Mouse (Mus musculus) lung, embryonic 16.5 days (tissue): ENCODE measurements around the gene Slc2a12. TPM values are rescaled to one million over a fixed set of nuclear protein-coding genes. Genes with fewer than 3 reads are reported as not detected.

Source experiments
- ATAC-seq: fragments of 200-750 bp; cut with Nextera tagmentation; 2 replicates; pipeline ENCODE4 v1.8.0; 2017; ENCODE audit warnings: low read depth, mild to moderate bottlenecking, moderate library complexity
- H3K27ac ChIP-seq: fragments of 300-500 bp; sonication (generic); 2 replicates; pipeline ENCODE4 v1.5.1; 2014; ENCODE audit warnings: mild to moderate bottlenecking, control low read depth, low read length
- H3K27me3 ChIP-seq: fragments of 300-500 bp; sonication (generic); 2 replicates; pipeline ENCODE4 v1.6.1; 2014; ENCODE audit warnings: low read depth, low read length, mixed read lengths; ENCODE audit not compliant: control insufficient read depth, insufficient read depth
- H3K36me3 ChIP-seq: fragments of 300-500 bp; sonication (generic); 2 replicates; pipeline ENCODE4 v1.6.1; 2014; ENCODE audit warnings: low read length; ENCODE audit not compliant: control insufficient read depth, insufficient read depth
- H3K4me1 ChIP-seq: fragments of 300-500 bp; sonication (generic); replicated peaks from 2 replicates; pipeline ENCODE4 v1.6.1; 2014; ENCODE audit warnings: low read length, mixed read lengths; ENCODE audit not compliant: control insufficient read depth, insufficient read depth
- H3K4me2 ChIP-seq: fragments of 300-500 bp; sonication (generic); 2 replicates; pipeline ENCODE4 v1.6.1; 2014; ENCODE audit warnings: low read depth, low read length, control low read depth
- H3K4me3 ChIP-seq: fragments of 300-500 bp; sonication (generic); 2 replicates; pipeline ENCODE4 v1.5.1; 2014; ENCODE audit warnings: mild to moderate bottlenecking, low read length, control low read depth
- H3K9ac ChIP-seq: fragments of 300-500 bp; sonication (generic); 2 replicates; pipeline ENCODE4 v1.6.1; 2014; ENCODE audit warnings: low read length, control low read depth
- H3K9me3 ChIP-seq: fragments of 300-500 bp; sonication (generic); 2 replicates; pipeline ENCODE4 v1.6.1; 2016; ENCODE audit warnings: low read length; ENCODE audit not compliant: control insufficient read depth
- WGBS: fragments of 180-500 bp; shearing (Covaris S2); extraction: QIAGEN DNeasy Blood & Tissue Kit; methylation state at CpG from one replicate; pipeline ENCODE4 v1.1.7; 2014; 5-methylcytosine and 5-hydroxymethylcytosine counted together
- microRNA-seq: library from miRNA; unstranded; fragments of <30 nt; microRNA quantifications from one replicate; pipeline ENCODE4, GENCODE M21; 2016
- polyA plus RNA-seq: library from polyadenylated mRNA; unstranded; fragments of >200 nt; fragmentation: Nextera tagmentation; extraction: Ambion mirVana; gene quantifications from 2 replicates; pipeline ENCODE4 v1.2.1, GENCODE M21; 2015

Slc2a12 gene
- polyA plus RNA-seq, 1 experiment from 2014 or later, result 1.5 TPM

DNA sequence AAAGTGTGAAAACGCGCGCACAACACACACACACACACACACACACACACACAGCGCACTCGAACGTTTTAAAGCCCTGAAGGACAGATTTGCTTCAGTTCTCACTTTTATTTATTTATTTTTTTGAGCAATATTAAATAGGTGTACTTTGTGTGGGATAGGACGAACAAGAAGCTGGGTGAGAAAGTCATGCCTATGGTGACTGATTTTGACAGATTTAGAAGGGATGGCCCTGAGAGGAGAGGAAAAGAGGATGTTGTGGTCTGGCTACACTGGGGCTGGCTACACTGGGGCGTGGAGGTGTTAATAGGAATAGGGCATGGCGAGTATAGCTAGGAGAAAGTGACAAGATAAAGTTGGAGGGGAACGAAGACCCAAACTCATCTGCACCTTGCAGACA is 87.4 kb downstream of the Slc2a12 start:
- 40% methylated on average over 10 of the region's 10 CpGs for WGBS
- H3K4me1 ChIP-seq, result peaks cover 13% of the 10 kb centered on the region
- no peaks in the 10 kb centered on the region for H3K27me3 ChIP-seq
- H3K4me3 ChIP-seq, result peak overlapping the region; percentile 98
- no peaks in the 10 kb centered on the region for H3K36me3 ChIP-seq
- no peak for ATAC-seq
- H3K4me2 ChIP-seq, result peak overlapping the region; percentile 97
- H3K9ac ChIP-seq, result peak overlapping the region; percentile 99
- peak overlapping the region; percentile 92; the same call in 1 of the 2 replicates for H3K27ac ChIP-seq
- H3K9me3 ChIP-seq, result no peaks in the 10 kb centered on the region

- no peaks in the 10 kb centered on the region for H3K9me3 ChIP-seq
- H3K27ac ChIP-seq, result no peak overlapping the region
- ATAC-seq, result no peak
- no peaks in the 10 kb centered on the region for H3K27me3 ChIP-seq
- no peaks in the 10 kb centered on the region; the same call in 1 of the 2 replicates for H3K4me1 ChIP-seq
- no peak overlapping the region for H3K4me2 ChIP-seq
- 42% methylated on average over 7 of the region's 7 CpGs for WGBS
- H3K9ac ChIP-seq, result no peak overlapping the region
- no peak overlapping the region for H3K4me3 ChIP-seq
- no peaks in the 10 kb centered on the region for H3K36me3 ChIP-seq
Measured at GRCm38 (mm10) chr10:22745922-22746321, 101.1 kb downstream of the Slc2a12 start.

DNA sequence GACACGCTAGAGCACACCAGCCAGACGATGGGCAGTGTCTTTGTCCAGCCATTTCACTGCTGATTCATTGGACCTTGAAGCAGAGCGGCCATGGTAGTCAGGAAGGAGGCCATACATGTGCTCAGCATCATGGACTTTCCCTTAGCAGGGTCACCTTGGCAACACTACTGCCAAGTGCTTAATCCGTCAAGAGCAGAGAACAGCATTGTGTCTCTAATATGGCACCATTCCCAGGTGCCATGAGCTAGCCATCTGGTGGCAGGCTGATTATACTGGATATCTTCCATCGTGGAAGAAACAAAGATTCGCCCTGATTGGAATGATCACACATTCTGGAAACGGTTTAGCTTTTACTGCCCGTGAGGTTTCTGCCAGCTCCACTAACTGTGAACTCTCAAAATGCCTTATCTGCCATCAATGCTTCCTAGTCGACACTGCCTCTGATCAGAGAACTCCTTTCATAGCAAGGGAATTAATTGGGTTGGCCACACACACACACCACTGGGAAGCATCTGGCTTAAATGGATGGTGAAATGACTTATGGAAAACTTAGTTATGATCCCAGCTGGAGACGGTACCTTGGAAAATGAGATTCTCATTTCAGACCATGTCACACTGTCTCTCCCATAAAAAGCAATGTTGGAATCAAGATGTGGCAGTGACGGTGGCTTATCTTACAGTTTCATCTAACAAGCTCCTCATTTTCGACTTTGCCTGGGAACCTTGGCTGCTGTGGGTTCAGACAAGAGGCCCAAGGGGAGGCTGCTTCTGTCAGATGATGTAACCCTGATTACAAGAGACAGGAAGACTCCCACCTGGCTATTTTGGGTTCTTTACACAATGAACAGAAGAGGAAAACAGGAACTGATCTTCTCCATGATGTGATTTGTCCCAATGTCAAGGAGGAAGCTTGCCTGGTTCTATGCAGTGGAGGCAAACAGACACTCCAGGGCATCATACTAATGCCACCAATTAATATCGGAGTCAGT is 101.8 kb downstream of the Slc2a12 start:
- Histone ChIP-seq H3K27me3 (no peaks in the 10 kb centered on the region), H3K9ac (no peak overlapping the region), H3K27ac (no peak overlapping the region), H3K4me2 (no peak overlapping the region), H3K4me3 (no peak overlapping the region), H3K36me3 (no peaks in the 10 kb centered on the region), H3K4me1 (no peaks in the 10 kb centered on the region; the same call in 1 of the 2 replicates), H3K9me3 (no peaks in the 10 kb centered on the region)
- WGBS, result 54% methylated on average over 13 of the region's 13 CpGs
- ATAC-seq, result no peak

- no peak overlapping the region for H3K4me2 ChIP-seq
- no peak for ATAC-seq
- no peak overlapping the region for H3K27ac ChIP-seq
Measured at GRCm38 (mm10) chr10:22751175-22751682, 106.4 kb downstream of the Slc2a12 start.

More at GRCm38 (mm10) chr10:22751175-22751682, 106.4 kb downstream of the Slc2a12 start:
- Histone ChIP-seq H3K4me3 (no peak overlapping the region), H3K9me3 (no peaks in the 10 kb centered on the region), H3K9ac (no peak overlapping the region), H3K4me1 (no peaks in the 10 kb centered on the region; the same call in 1 of the 2 replicates), H3K27me3 (no peaks in the 10 kb centered on the region), H3K36me3 (no peaks in the 10 kb centered on the region)
- WGBS, result 50% methylated on average over 5 of the region's 5 CpGs

Small RNA genes within 50 kb of the gene (microRNA-seq; reads per million reads assigned to microRNA genes)
- 1.2 reads per million for gene Mir7663

Other genes with a start within 250 kb of the Slc2a12 start
- 50.5 and 52.2 TPM in 2 replicates for gene Tbpl1, start 86.9 kb downstream of the Slc2a12 start, polyA plus RNA-seq
- 383 and 396 TPM in 2 replicates for gene Tcf21, start 175.2 kb downstream of the Slc2a12 start, polyA plus RNA-seq